8 mouse cellular contexts compared by ENCODE assay signal in the genomic region with DNA sequence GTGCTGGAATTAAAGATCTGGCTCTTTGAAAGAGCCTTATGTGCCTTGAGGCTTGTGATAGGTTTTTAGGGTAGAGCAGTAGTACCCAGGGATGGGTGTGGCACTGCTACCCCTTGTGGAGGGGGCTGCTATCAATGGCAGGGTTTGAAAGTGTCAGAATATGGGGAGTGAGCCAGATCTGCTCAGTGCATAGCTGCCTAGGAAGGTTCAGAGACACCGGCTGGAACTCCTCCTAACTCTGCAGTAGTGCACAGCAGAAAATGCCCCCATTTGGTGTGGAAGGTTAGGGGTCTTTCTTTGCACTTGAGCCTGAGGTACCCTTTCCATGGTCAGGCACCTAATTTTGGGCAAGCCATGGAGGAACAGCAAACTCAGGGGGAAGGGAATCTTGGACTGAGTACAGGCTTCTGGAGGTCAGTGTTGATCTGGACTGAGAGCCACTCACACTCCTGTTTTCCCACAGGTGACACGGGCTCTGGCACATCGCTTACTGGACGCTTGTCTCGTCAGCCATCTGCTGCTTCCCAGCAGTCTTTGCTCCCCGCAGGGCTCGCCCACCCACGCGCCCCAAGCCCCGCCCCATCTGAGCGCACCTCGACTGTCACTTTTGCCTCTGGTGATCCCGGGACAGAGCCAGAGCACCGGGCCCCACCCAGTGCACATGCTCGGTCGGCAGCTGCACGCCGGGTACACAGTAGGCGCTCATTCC. TPM values are rescaled to one million over a fixed set of nuclear protein-coding genes. Genes with fewer than 3 reads are reported as not detected.
DNase-seq lines count a peak whose midpoint lies in the region; ATAC-seq and TF ChIP-seq lines count a peak whose summit lies in the region.

No protein-coding gene starts in this region.

- H3K4me1 ChIP-seq in heart, adult 2 months (ENCODE audit: control insufficient read depth, insufficient read depth, low read length), result peaks cover 3% of the 10 kb centered on the region; the same call in 1 of the 2 replicates
- H3K4me1 ChIP-seq in kidney, postnatal 0 days (replicated peaks; ENCODE audit: insufficient read depth, low read length), result no peaks in the 10 kb centered on the region
- peaks cover 10% of the 10 kb centered on the region for H3K4me1 ChIP-seq in liver, embryonic 16.5 days (ENCODE audit: control insufficient read depth, low read depth, low read length)
- H3K4me1 ChIP-seq in neural tube, embryonic 13.5 days (replicated peaks), result peaks cover 12% of the 10 kb centered on the region; the same call in 1 of the 2 replicates

- peak overlapping the region; percentile 36 for H3K4me3 ChIP-seq in heart, adult 2 months
- H3K4me3 ChIP-seq in kidney, postnatal 0 days (replicated peaks; ENCODE audit: low read depth, low read length), result peak overlapping the region; percentile 43
- H3K4me3 ChIP-seq in liver, embryonic 16.5 days (ENCODE audit: low read depth, low read length), result peak overlapping the region; percentile 57
- H3K4me3 ChIP-seq in neural tube, embryonic 13.5 days, result peak overlapping the region; percentile 50

- no peaks in the 10 kb centered on the region for H3K36me3 ChIP-seq in heart, adult 2 months (ENCODE audit: control insufficient read depth, insufficient read depth, low read length)
- no peaks in the 10 kb centered on the region for H3K36me3 ChIP-seq in kidney, postnatal 0 days (ENCODE audit: insufficient read depth, low read length)
- peaks cover 3% of the 10 kb centered on the region for H3K36me3 ChIP-seq in liver, embryonic 16.5 days (ENCODE audit: control insufficient read depth, insufficient read depth)
- H3K36me3 ChIP-seq in neural tube, embryonic 13.5 days, result peaks cover 30% of the 10 kb centered on the region

- H3K27me3 ChIP-seq in heart, adult 2 months (ENCODE audit: control insufficient read depth, insufficient read depth, low read length), result no peaks in the 10 kb centered on the region
- H3K27me3 ChIP-seq in kidney, postnatal 0 days (ENCODE audit: insufficient read depth, low read length), result no peaks in the 10 kb centered on the region
- no peaks in the 10 kb centered on the region for H3K27me3 ChIP-seq in liver, embryonic 16.5 days (ENCODE audit: control insufficient read depth, insufficient read depth, low read depth, low read length)
- H3K27me3 ChIP-seq in neural tube, embryonic 13.5 days, result no peaks in the 10 kb centered on the region

- TF ChIP-seq CTCF in heart, adult 2 months (IDR thresholded peaks at IDR 0.05), result no peak
- TF ChIP-seq CTCF in kidney, postnatal 0 days (IDR thresholded peaks at IDR 0.05; ENCODE audit: low read depth), result no peak

- ATAC-seq in kidney, postnatal 0 days (replicated peaks; ENCODE audit: low FRiP score, low read depth), result peak; percentile 50
- peak; percentile 88 for ATAC-seq in liver, embryonic 16.5 days (ENCODE audit: low read depth)
- ATAC-seq in neural tube, embryonic 13.5 days (ENCODE audit: low read depth), result peak; percentile 87

- peak; percentile 69 for DNase-seq in CD4-positive helper T cell, adult 2 months (ENCODE audit: low read depth, low spot score)
- DNase-seq in adrenal gland, adult 8-10 months, result peak; percentile 20
- DNase-seq in embryo, embryonic 11 days, result peak; percentile 72
- peak; percentile 45 to 57 for DNase-seq in heart, adult 2 months
- peak; percentile 39 for DNase-seq in kidney, postnatal 0 days (ENCODE audit: low spot score)
- peak; percentile 75 for DNase-seq in testis, postnatal 10 days (ENCODE audit: low spot score)

- 10% methylated on average over 19 of the region's 19 CpGs for WGBS in heart, adult 2 months
- WGBS in kidney, postnatal 0 days, result 6% methylated on average over 15 of the region's 19 CpGs
- WGBS in liver, embryonic 16.5 days (ENCODE audit: insufficient replicate concordance), result 8% methylated on average over 19 of the region's 19 CpGs
- WGBS in neural tube, embryonic 13.5 days, result 9% methylated on average over 19 of the region's 19 CpGs

- no peak overlapping the region; the same call in 1 of the 2 replicates for H3K27ac ChIP-seq in heart, adult 2 months
- no peak overlapping the region for H3K27ac ChIP-seq in kidney, postnatal 0 days
- no peak overlapping the region for H3K27ac ChIP-seq in liver, embryonic 16.5 days (ENCODE audit: low read length)
- H3K27ac ChIP-seq in neural tube, embryonic 13.5 days (replicated peaks), result no peak overlapping the region

- H3K4me2 ChIP-seq in kidney, postnatal 0 days (ENCODE audit: low read length), result peak overlapping the region; percentile 65
- H3K4me2 ChIP-seq in liver, embryonic 16.5 days (ENCODE audit: low read depth, low read length), result peak overlapping the region; percentile 70
- peak overlapping the region; percentile 74 for H3K4me2 ChIP-seq in neural tube, embryonic 13.5 days

- intact Hi-C loops in heart, adult 2 months (cut with DNase I), result no loop called here

- H3K79me2 ChIP-seq in heart, adult 2 months (replicated peaks; ENCODE audit: control insufficient read depth, insufficient read depth, low read length), result no peaks in the 10 kb centered on the region

- TF ChIP-seq EP300 in heart, adult 2 months (IDR thresholded peaks at IDR 0.05; ENCODE audit: insufficient read depth, low read depth, low read length), result no peak

- TF ChIP-seq POLR2A in heart, adult 2 months (IDR thresholded peaks at IDR 0.05; ENCODE audit: insufficient read depth, low read depth, low read length), result no peak

- peak overlapping the region; percentile 31 for H3K9ac ChIP-seq in heart, adult 2 months (ENCODE audit: low read depth, low read length)
- H3K9ac ChIP-seq in kidney, postnatal 0 days (ENCODE audit: low read depth, low read length), result peak overlapping the region; percentile 15; the same call in 1 of the 2 replicates
- H3K9ac ChIP-seq in liver, embryonic 16.5 days (ENCODE audit: low read depth, low read length), result peak overlapping the region; percentile 56
- peak overlapping the region; percentile 78 for H3K9ac ChIP-seq in neural tube, embryonic 13.5 days

- no peaks in the 10 kb centered on the region for H3K9me3 ChIP-seq in kidney, postnatal 0 days (replicated peaks; ENCODE audit: low read length)
- no peaks in the 10 kb centered on the region for H3K9me3 ChIP-seq in liver, embryonic 16.5 days (replicated peaks; ENCODE audit: control insufficient read depth, low read length)
- H3K9me3 ChIP-seq in neural tube, embryonic 13.5 days, result no peaks in the 10 kb centered on the region

RNA-seq across cellular contexts. Expression of a gene that starts 42.0 kb away (rescaled TPM):
- total RNA-seq in adrenal gland, adult 8-10 months (2022), result 10 to 100 TPM; 63.0 to 79.3 (median 72.3) TPM
- 10 to 100 TPM; 47.5 to 54.1 TPM for total RNA-seq in heart, adult 2 months (2021)
- 51.2 and 69.8 TPM in 2 replicates for polyA plus RNA-seq in heart, adult 2 months (2012; rRNA removed)
- polyA plus RNA-seq in kidney, postnatal 0 days (2015; fragmentation: Nextera tagmentation; extraction: Ambion mirVana), result 59.2 and 61.2 TPM in 2 replicates
- polyA plus RNA-seq in liver, embryonic 16.5 days (2015; fragmentation: Nextera tagmentation; extraction: Ambion mirVana), result 21.2 and 24.8 TPM in 2 replicates
- 90.5 and 101 TPM in 2 replicates for polyA plus RNA-seq in neural tube, embryonic 13.5 days (2015; fragmentation: Nextera tagmentation; extraction: Ambion mirVana)

RNA-seq across cellular contexts. Expression of a gene that starts 45.2 kb away (rescaled TPM):
- total RNA-seq in adrenal gland, adult 8-10 months (2022), result 1 to 10 TPM in 1 of 4 experiments, under 1 TPM in 3; 0.40 to 1.1 (median 0.56) TPM
- under 1 TPM; 0.21 to 0.48 TPM for total RNA-seq in heart, adult 2 months (2021)
- polyA plus RNA-seq in heart, adult 2 months (2012; rRNA removed), result 0.47 and 0.51 TPM in 2 replicates
- polyA plus RNA-seq in kidney, postnatal 0 days (2015; fragmentation: Nextera tagmentation; extraction: Ambion mirVana), result 10.3 and 10.8 TPM in 2 replicates
- polyA plus RNA-seq in liver, embryonic 16.5 days (2015; fragmentation: Nextera tagmentation; extraction: Ambion mirVana), result 0.02 TPM in 1 of 2 replicates, not detected in the other
- polyA plus RNA-seq in neural tube, embryonic 13.5 days (2015; fragmentation: Nextera tagmentation; extraction: Ambion mirVana), result 0.06 and 0.17 TPM in 2 replicates

Comparison
In these comparisons a context has a peak if more than half of its experiments do, and no peak if none do; other contexts are left out.
1. DNase-seq: peak in every context shown above with its lines; median percentile 75 in testis, postnatal 10 days; 72 in embryo, embryonic 11 days; 69 in CD4-positive helper T cell, adult 2 months; 51 in heart, adult 2 months; 39 in kidney, postnatal 0 days; 20 in adrenal gland, adult 8-10 months.
2. H3K9ac ChIP-seq: peak in every context shown above with its lines; median percentile 78 in neural tube, embryonic 13.5 days; 56 in liver, embryonic 16.5 days; 31 in heart, adult 2 months; 15 in kidney, postnatal 0 days.